In the genomic region with DNA sequence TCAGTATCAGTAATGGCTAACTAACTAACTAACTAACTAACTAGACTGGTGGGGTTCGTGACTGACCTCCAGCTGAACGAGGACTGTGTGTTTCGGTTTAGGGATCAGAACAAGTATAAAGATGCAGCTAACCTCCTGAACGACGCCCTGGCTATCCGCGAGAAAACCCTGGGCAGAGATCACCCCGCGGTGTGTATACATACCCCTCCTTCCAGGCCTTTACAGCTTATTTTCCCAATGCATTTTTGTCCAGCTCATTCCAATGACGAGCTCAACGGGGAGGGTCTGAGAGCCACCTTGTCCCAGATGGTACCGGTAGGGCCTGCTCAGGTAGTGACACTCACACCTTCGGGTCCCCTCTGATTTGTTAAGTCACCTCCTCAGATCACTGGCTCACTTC, we compare ENCODE assay signal across 13 mouse cellular contexts.
"Had no signal": no experiment of that assay in that cellular context is flagged by ENCODE, and none has a peak within 500 bp of the region (broad histone marks: within the 10 kb centered on the region; RNA-seq: fewer than 3 reads in every experiment).

No protein-coding gene starts in this region.

- H3K4me2 ChIP-seq: limb, embryonic 15.5 days; midbrain, embryonic 12.5 days; stomach, embryonic 15.5 days had no signal

- H3K4me3 ChIP-seq: limb, embryonic 15.5 days; midbrain, embryonic 12.5 days; stomach, embryonic 15.5 days had no signal

- H3K27me3 ChIP-seq: limb, embryonic 15.5 days; midbrain, embryonic 12.5 days; stomach, embryonic 15.5 days had no signal

- H3K27ac ChIP-seq: limb, embryonic 15.5 days; midbrain, embryonic 12.5 days; stomach, embryonic 15.5 days had no signal

- H3K4me1 ChIP-seq: limb, embryonic 15.5 days; midbrain, embryonic 12.5 days; stomach, embryonic 15.5 days had no signal

- DNase-seq: kidney, adult 2 months; kidney, postnatal 25 days; layer of hippocampus, adult 9-11 months; layer of hippocampus, postnatal 36 days; lung, adult 18-20 months; right cerebral cortex, postnatal 14 days; thymus, adult 2 months; thymus, postnatal 25 days had no signal

- ATAC-seq: inflammation-experienced regulatory T-cells, adult 6 months; midbrain, embryonic 16.5 days had no signal

- H3K9ac ChIP-seq: limb, embryonic 15.5 days; midbrain, embryonic 12.5 days; stomach, embryonic 15.5 days had no signal

- H3K9me3 ChIP-seq: limb, embryonic 15.5 days; midbrain, embryonic 12.5 days; stomach, embryonic 15.5 days had no signal
